Mouse (Mus musculus) MEL (cell line): ENCODE data around the gene Olfr1132. TPM values are rescaled to one million over a fixed set of nuclear protein-coding genes. Genes with fewer than 3 reads are reported as not detected.

Experiments used
- polyA plus RNA-seq, 2 experiments: library from polyadenylated mRNA; stranded (reverse) in 1 of 2; unstranded in 1 of 2; fragments of >175 nt in 1 of 2; fragments of >200 nt in 1 of 2; gene quantifications; 2 replicates each; pipeline versions ENCODE4 v1.2.1 to v1.2.4; 2012; ENCODE audit warnings: low replicate concordance in 2 of 2, low read depth in 1 of 2; ENCODE audit not compliant: insufficient read length in 2 of 2, insufficient read depth in 1 of 2, missing spikeins in 1 of 2
- total RNA-seq: library from RNA; depleted of rRNA; stranded (reverse); fragments of 300-350 nt; gene quantifications from 2 replicates; pipeline ENCODE4 v1.2.3, GENCODE M21; 2012; rRNA removed

Gene Olfr1132
- total and polyA plus RNA-seq, 3 experiments, result not detected

Other genes with a start within 250 kb of the Olfr1132 start
- not detected in 2 replicates for gene Olfr1123, start 220.9 kb downstream of the Olfr1132 start, total RNA-seq
- gene Olfr1123, start 220.9 kb downstream of the Olfr1132 start, polyA plus RNA-seq, result not detected
- gene Olfr1124, start 207.3 kb downstream of the Olfr1132 start, total RNA-seq, result not detected in 2 replicates
- not detected for gene Olfr1124, start 207.3 kb downstream of the Olfr1132 start, polyA plus RNA-seq
- not detected in 2 replicates for gene Olfr1126, start 183.6 kb downstream of the Olfr1132 start, total RNA-seq
- gene Olfr1126, start 183.6 kb downstream of the Olfr1132 start, polyA plus RNA-seq, result not detected
- gene Pramel7, start 140.4 kb downstream of the Olfr1132 start, total RNA-seq, result not detected in 2 replicates
- not detected for gene Pramel7, start 140.4 kb downstream of the Olfr1132 start, polyA plus RNA-seq
- gene Pramel6, start 131.0 kb downstream of the Olfr1132 start, total RNA-seq, result not detected in 2 replicates
- gene Pramel6, start 131.0 kb downstream of the Olfr1132 start, polyA plus RNA-seq, result not detected
- not detected in 2 replicates for gene Olfr153, start 105.7 kb downstream of the Olfr1132 start, total RNA-seq
- not detected for gene Olfr153, start 105.7 kb downstream of the Olfr1132 start, polyA plus RNA-seq
- not detected in 2 replicates for gene Olfr1128, start 92.0 kb downstream of the Olfr1132 start, total RNA-seq
- not detected for gene Olfr1128, start 92.0 kb downstream of the Olfr1132 start, polyA plus RNA-seq
- gene Olfr1129, start 63.6 kb downstream of the Olfr1132 start, total RNA-seq, result not detected in 2 replicates
- gene Olfr1129, start 63.6 kb downstream of the Olfr1132 start, polyA plus RNA-seq, result under 1 TPM in 1 of 2 experiments, not detected in 1; 0.06 TPM
- gene Olfr1130, start 31.3 kb downstream of the Olfr1132 start, total RNA-seq, result not detected in 2 replicates
- not detected for gene Olfr1130, start 31.3 kb downstream of the Olfr1132 start, polyA plus RNA-seq
- not detected in 2 replicates for gene Olfr1131, start 10.4 kb downstream of the Olfr1132 start, total RNA-seq
- gene Olfr1131, start 10.4 kb downstream of the Olfr1132 start, polyA plus RNA-seq, result not detected
- gene Olfr1133, start 9.8 kb upstream of the Olfr1132 start, total RNA-seq, result not detected in 2 replicates
- gene Olfr1133, start 9.8 kb upstream of the Olfr1132 start, polyA plus RNA-seq, result not detected
- not detected in 2 replicates for gene Olfr1134, start 20.9 kb upstream of the Olfr1132 start, total RNA-seq
- gene Olfr1134, start 20.9 kb upstream of the Olfr1132 start, polyA plus RNA-seq, result not detected
- not detected in 2 replicates for gene Olfr1135, start 36.1 kb upstream of the Olfr1132 start, total RNA-seq
- not detected for gene Olfr1135, start 36.1 kb upstream of the Olfr1132 start, polyA plus RNA-seq
- not detected in 2 replicates for gene Olfr1136, start 56.4 kb upstream of the Olfr1132 start, total RNA-seq
- not detected for gene Olfr1136, start 56.4 kb upstream of the Olfr1132 start, polyA plus RNA-seq
- not detected in 2 replicates for gene Olfr1137, start 75.6 kb upstream of the Olfr1132 start, total RNA-seq
- not detected for gene Olfr1137, start 75.6 kb upstream of the Olfr1132 start, polyA plus RNA-seq
- not detected in 2 replicates for gene Olfr1138, start 102.4 kb upstream of the Olfr1132 start, total RNA-seq
- gene Olfr1138, start 102.4 kb upstream of the Olfr1132 start, polyA plus RNA-seq, result not detected
- gene Olfr1140, start 106.2 kb upstream of the Olfr1132 start, total RNA-seq, result not detected in 2 replicates
- gene Olfr1140, start 106.2 kb upstream of the Olfr1132 start, polyA plus RNA-seq, result not detected
- not detected in 2 replicates for gene Olfr1141, start 116.5 kb upstream of the Olfr1132 start, total RNA-seq
- not detected for gene Olfr1141, start 116.5 kb upstream of the Olfr1132 start, polyA plus RNA-seq
- gene Olfr152, start 141.9 kb upstream of the Olfr1132 start, total RNA-seq, result not detected in 2 replicates
- not detected for gene Olfr152, start 141.9 kb upstream of the Olfr1132 start, polyA plus RNA-seq
- gene Olfr1143, start 163.1 kb upstream of the Olfr1132 start, total RNA-seq, result not detected in 2 replicates
- gene Olfr1143, start 163.1 kb upstream of the Olfr1132 start, polyA plus RNA-seq, result not detected
- not detected in 2 replicates for gene Olfr1145, start 172.3 kb upstream of the Olfr1132 start, total RNA-seq
- gene Olfr1145, start 172.3 kb upstream of the Olfr1132 start, polyA plus RNA-seq, result not detected
- not detected in 2 replicates for gene Olfr1148, start 193.0 kb upstream of the Olfr1132 start, total RNA-seq
- gene Olfr1148, start 193.0 kb upstream of the Olfr1132 start, polyA plus RNA-seq, result not detected
- not detected in 2 replicates for gene Olfr1150-ps1, start 206.5 kb upstream of the Olfr1132 start, total RNA-seq
- gene Olfr1150-ps1, start 206.5 kb upstream of the Olfr1132 start, polyA plus RNA-seq, result not detected
- not detected in 2 replicates for gene Olfr1151, start 218.3 kb upstream of the Olfr1132 start, total RNA-seq
- not detected for gene Olfr1151, start 218.3 kb upstream of the Olfr1132 start, polyA plus RNA-seq
- gene Olfr1152, start 229.0 kb upstream of the Olfr1132 start, total RNA-seq, result not detected in 2 replicates
- under 1 TPM in 1 of 2 experiments, not detected in 1; 0.01 TPM for gene Olfr1152, start 229.0 kb upstream of the Olfr1132 start, polyA plus RNA-seq